Mouse (Mus musculus): Measurements from ENCODE around the gene Trpc1. TPM values are rescaled to one million over a fixed set of nuclear protein-coding genes. Genes with fewer than 3 reads are reported as not detected.

Gene Trpc1
- polyA plus RNA-seq (2015; fragmentation: Nextera tagmentation; extraction: Ambion mirVana): 1.2 and 1.3 TPM in 2 replicates

DNA sequence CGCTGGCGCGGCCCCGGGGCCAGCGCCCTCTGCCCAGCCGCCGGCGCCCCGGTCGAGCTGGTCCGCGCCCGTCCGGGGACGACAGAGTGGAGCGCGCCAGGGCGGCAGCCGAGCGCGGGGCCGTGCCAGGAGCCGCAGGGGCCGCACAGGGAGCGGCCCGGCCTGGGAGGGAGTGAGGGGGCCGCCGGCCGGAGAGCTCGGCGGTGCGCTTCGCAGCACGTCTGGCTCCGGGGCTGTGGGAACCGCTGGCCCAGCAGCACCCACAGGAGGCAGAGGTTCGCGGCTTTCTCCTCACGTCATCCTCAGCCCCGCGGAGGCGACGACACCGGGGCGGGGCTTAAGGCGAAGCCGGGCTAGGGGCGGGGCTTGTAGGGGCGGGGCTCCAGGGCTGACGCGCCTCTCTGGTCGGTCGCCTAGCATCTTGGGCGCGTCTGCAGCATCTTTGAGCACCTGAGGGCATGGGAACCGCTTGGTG lies at the start of gene Trpc1:
Trpc1 (minus strand) TSS at position 339 of the 475 bp plus-strand sequence.
- Histone ChIP-seq H3K4me1 (replicated peaks; ENCODE audit: control insufficient read depth, insufficient read depth) (no peaks in the 10 kb centered on the region), H3K4me2 (replicated peaks; ENCODE audit: low read depth) (peak within 1 kb of the TSS; percentile 91), H3K9me3 (ENCODE audit: control insufficient read depth, low read length) (no peaks in the 10 kb centered on the region), H3K27ac (replicated peaks) (peak within 1 kb of the TSS; percentile 56; the same call in 1 of the 2 replicates), H3K4me3 (ENCODE audit: low read depth, low read length) (peak within 1 kb of the TSS; percentile 80), H3K27me3 (ENCODE audit: control insufficient read depth, insufficient read depth, low read length) (no peaks in the 10 kb centered on the region), H3K36me3 (ENCODE audit: control insufficient read depth, insufficient read depth, low read length) (no peaks in the 10 kb centered on the region), H3K9ac (ENCODE audit: low read length) (peak within 1 kb of the TSS; percentile 81)
- DNase-seq (ENCODE audit: low spot score): peak; percentile 94
- whole genome bisulfite sequencing: under 1% methylated on average over 42 of the region's 56 CpGs
- ATAC-seq (ENCODE audit: low FRiP score, low TSS enrichment): peak; percentile 98
- TF ChIP-seq CTCF (IDR thresholded peaks at IDR 0.05; ENCODE audit: low read depth) (no peak), EP300 (optimal IDR thresholded peaks at IDR 0.05) (no peak)

- TF ChIP-seq CTCF (IDR thresholded peaks at IDR 0.05; ENCODE audit: low read depth) (peak; percentile 38), EP300 (optimal IDR thresholded peaks at IDR 0.05) (no peak)
- Histone ChIP-seq H3K4me2 (replicated peaks; ENCODE audit: low read depth) (no peak overlapping the region), H3K27ac (replicated peaks) (peak overlapping the region; percentile 59; the same call in 1 of the 2 replicates), H3K27me3 (ENCODE audit: control insufficient read depth, insufficient read depth, low read length) (no peaks in the 10 kb centered on the region), H3K4me3 (ENCODE audit: low read depth, low read length) (no peak overlapping the region), H3K9ac (ENCODE audit: low read length) (no peak overlapping the region), H3K36me3 (ENCODE audit: control insufficient read depth, insufficient read depth, low read length) (no peaks in the 10 kb centered on the region), H3K9me3 (ENCODE audit: control insufficient read depth, low read length) (no peaks in the 10 kb centered on the region), H3K4me1 (replicated peaks; ENCODE audit: control insufficient read depth, insufficient read depth) (no peaks in the 10 kb centered on the region)
- ATAC-seq (ENCODE audit: low FRiP score, low TSS enrichment): no peak
- DNase-seq (ENCODE audit: low spot score): no peak
- WGBS: 88% methylated on average over 2 of the region's 2 CpGs
Measured at GRCm38 (mm10) chr9:95796323-95796722, 46.1 kb upstream of the Trpc1 start.

- Histone ChIP-seq H3K27ac (replicated peaks) (peak overlapping the region; percentile 89), H3K9ac (ENCODE audit: low read length) (no peak overlapping the region), H3K36me3 (ENCODE audit: control insufficient read depth, insufficient read depth, low read length) (no peaks in the 10 kb centered on the region), H3K4me3 (ENCODE audit: low read depth, low read length) (no peak overlapping the region), H3K4me1 (replicated peaks; ENCODE audit: control insufficient read depth, insufficient read depth) (no peaks in the 10 kb centered on the region), H3K9me3 (ENCODE audit: control insufficient read depth, low read length) (no peaks in the 10 kb centered on the region), H3K27me3 (ENCODE audit: control insufficient read depth, insufficient read depth, low read length) (no peaks in the 10 kb centered on the region), H3K4me2 (replicated peaks; ENCODE audit: low read depth) (no peak overlapping the region)
- WGBS: 64% methylated on average over 5 of the region's 5 CpGs
- peak; percentile 79 for ATAC-seq (ENCODE audit: low FRiP score, low TSS enrichment)
- TF ChIP-seq CTCF (IDR thresholded peaks at IDR 0.05; ENCODE audit: low read depth): no peak
- TF ChIP-seq EP300 (optimal IDR thresholded peaks at IDR 0.05): no peak
- DNase-seq (ENCODE audit: low spot score): no peak
Measured at GRCm38 (mm10) chr9:95795844-95796243, 45.7 kb upstream of the Trpc1 start.

GRCm38 (mm10) chr9:95795077-95795784 lies 45.1 kb upstream of the Trpc1 start:
- Histone ChIP-seq H3K27me3 (ENCODE audit: control insufficient read depth, insufficient read depth, low read length) (no peaks in the 10 kb centered on the region), H3K9ac (ENCODE audit: low read length) (no peak overlapping the region), H3K4me3 (ENCODE audit: low read depth, low read length) (no peak overlapping the region), H3K4me2 (replicated peaks; ENCODE audit: low read depth) (no peak overlapping the region), H3K4me1 (replicated peaks; ENCODE audit: control insufficient read depth, insufficient read depth) (no peaks in the 10 kb centered on the region), H3K27ac (replicated peaks) (peak overlapping the region; percentile 89), H3K9me3 (ENCODE audit: control insufficient read depth, low read length) (no peaks in the 10 kb centered on the region), H3K36me3 (ENCODE audit: control insufficient read depth, insufficient read depth, low read length) (no peaks in the 10 kb centered on the region)
- 73% methylated on average over 2 of the region's 2 CpGs for WGBS
- ATAC-seq (ENCODE audit: low FRiP score, low TSS enrichment) (peak; percentile 96), DNase-seq (ENCODE audit: low spot score) (no peak)
- no peak for TF ChIP-seq CTCF (IDR thresholded peaks at IDR 0.05; ENCODE audit: low read depth)
- TF ChIP-seq EP300 (optimal IDR thresholded peaks at IDR 0.05): no peak

GRCm38 (mm10) chr9:95793986-95794744 lies 44.0 kb upstream of the Trpc1 start:
- Histone ChIP-seq H3K9ac (ENCODE audit: low read length) (no peak overlapping the region), H3K4me1 (replicated peaks; ENCODE audit: control insufficient read depth, insufficient read depth) (no peaks in the 10 kb centered on the region), H3K9me3 (ENCODE audit: control insufficient read depth, low read length) (no peaks in the 10 kb centered on the region), H3K4me2 (replicated peaks; ENCODE audit: low read depth) (no peak overlapping the region), H3K27me3 (ENCODE audit: control insufficient read depth, insufficient read depth, low read length) (no peaks in the 10 kb centered on the region), H3K27ac (replicated peaks) (no peak overlapping the region; the same call in 1 of the 2 replicates), H3K4me3 (ENCODE audit: low read depth, low read length) (no peak overlapping the region), H3K36me3 (ENCODE audit: control insufficient read depth, insufficient read depth, low read length) (no peaks in the 10 kb centered on the region)
- DNase-seq (ENCODE audit: low spot score) (no peak), ATAC-seq (ENCODE audit: low FRiP score, low TSS enrichment) (peak; percentile 56; the same call in 1 of the 2 replicates)
- TF ChIP-seq EP300 (optimal IDR thresholded peaks at IDR 0.05): no peak
- no peak for TF ChIP-seq CTCF (IDR thresholded peaks at IDR 0.05; ENCODE audit: low read depth)
- whole genome bisulfite sequencing: 52% methylated on average over 15 of the region's 15 CpGs
